Mouse (Mus musculus) neural tube, embryonic 13.5 days (tissue): ENCODE measurements around the gene Il17rc. TPM values are rescaled to one million over a fixed set of nuclear protein-coding genes. Genes with fewer than 3 reads are reported as not detected.

Experiments
- ATAC-seq: fragments of 200-750 bp; cut with Nextera tagmentation; 2 replicates; pipeline ENCODE4 v1.8.0; 2017; ENCODE audit warnings: low read depth, mild to moderate bottlenecking, moderate TSS enrichment, moderate library complexity
- H3K27ac ChIP-seq: fragments of 300-500 bp; sonication (generic); replicated peaks from 2 replicates; pipeline ENCODE4 v1.5.1; 2015; ENCODE audit warnings: moderate library complexity, mild to moderate bottlenecking, inconsistent platforms
- H3K27me3 ChIP-seq: fragments of 300-500 bp; sonication (generic); 2 replicates; pipeline ENCODE4 v1.6.1; 2015; ENCODE audit warnings: mild to moderate bottlenecking, inconsistent platforms
- H3K36me3 ChIP-seq: fragments of 300-500 bp; sonication (generic); 2 replicates; pipeline ENCODE4 v1.6.1; 2015; ENCODE audit warnings: mild to moderate bottlenecking, inconsistent platforms
- H3K4me1 ChIP-seq: fragments of 300-500 bp; sonication (generic); replicated peaks from 2 replicates; pipeline ENCODE4 v1.6.1; 2015; ENCODE audit warnings: inconsistent platforms
- H3K4me2 ChIP-seq: fragments of 300-500 bp; sonication (generic); 2 replicates; pipeline ENCODE4 v1.6.1; 2015; ENCODE audit warnings: inconsistent platforms, mild to moderate bottlenecking, moderate library complexity
- H3K4me3 ChIP-seq: fragments of 300-500 bp; sonication (generic); 2 replicates; pipeline ENCODE4 v1.5.1; 2015; ENCODE audit warnings: mild to moderate bottlenecking, inconsistent platforms
- H3K9ac ChIP-seq: fragments of 300-500 bp; sonication (generic); 2 replicates; pipeline ENCODE4 v1.6.1; 2015; ENCODE audit warnings: moderate library complexity, mild to moderate bottlenecking, inconsistent platforms
- H3K9me3 ChIP-seq: fragments of 300-500 bp; sonication (generic); 2 replicates; pipeline ENCODE4 v1.6.1; 2016; ENCODE audit warnings: inconsistent platforms
- WGBS: fragments of 180-500 bp; shearing (Covaris S2); methylation state at CpG from one replicate; pipeline ENCODE4 v1.1.7; 2015; 5-methylcytosine and 5-hydroxymethylcytosine counted together
- polyA plus RNA-seq: library from polyadenylated mRNA; unstranded; fragments of >200 nt; fragmentation: Nextera tagmentation; extraction: Ambion mirVana; gene quantifications from 2 replicates; pipeline ENCODE4 v1.2.1, GENCODE M21; 2015

Gene Il17rc
- polyA plus RNA-seq, 1 experiment from 2014 or later, result 2.9 TPM

DNA sequence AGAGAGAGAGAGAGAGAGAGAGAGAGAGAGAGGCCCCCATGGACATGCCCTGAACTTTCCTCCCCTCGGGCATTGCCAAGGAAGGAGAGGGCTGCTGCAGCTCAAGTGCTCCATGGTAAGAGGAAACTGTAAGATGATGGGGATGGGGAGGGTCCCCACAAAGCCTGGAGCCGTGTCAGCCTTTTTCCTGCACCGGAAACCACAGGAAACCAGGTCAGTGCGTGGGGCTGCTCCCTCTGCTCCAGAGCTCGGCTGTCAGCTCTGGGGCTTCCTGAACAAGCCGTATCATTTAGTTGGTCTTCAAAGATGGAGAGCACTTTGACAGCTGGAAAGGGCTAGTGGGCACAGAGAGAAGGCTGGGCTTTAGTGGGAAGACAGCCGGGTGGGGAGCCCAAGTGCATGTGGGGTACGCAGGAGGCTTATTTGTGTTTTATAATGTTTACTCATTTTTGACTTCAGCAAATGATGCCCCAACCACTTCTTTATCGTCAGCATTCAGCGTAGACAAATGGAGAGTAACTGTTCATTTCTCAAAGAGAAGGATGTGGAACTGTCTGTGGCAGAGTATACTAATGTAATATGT is 13.2 kb upstream of the Il17rc start, which contains the start of gene Il17re:
Gene Il17re (plus strand): TSS at position 533 of the 583 bp plus-strand sequence.
- 74% methylated on average over 10 of the region's 10 CpGs for WGBS
- Histone ChIP-seq H3K27ac (no peak within 1 kb of the TSS), H3K36me3 (no peaks in the 10 kb centered on the region), H3K4me2 (no peak within 1 kb of the TSS), H3K4me3 (no peak within 1 kb of the TSS), H3K4me1 (no peaks in the 10 kb centered on the region), H3K9ac (no peak within 1 kb of the TSS), H3K27me3 (no peaks in the 10 kb centered on the region; the same call in 1 of the 2 replicates), H3K9me3 (no peaks in the 10 kb centered on the region)
- no peak for ATAC-seq

DNA sequence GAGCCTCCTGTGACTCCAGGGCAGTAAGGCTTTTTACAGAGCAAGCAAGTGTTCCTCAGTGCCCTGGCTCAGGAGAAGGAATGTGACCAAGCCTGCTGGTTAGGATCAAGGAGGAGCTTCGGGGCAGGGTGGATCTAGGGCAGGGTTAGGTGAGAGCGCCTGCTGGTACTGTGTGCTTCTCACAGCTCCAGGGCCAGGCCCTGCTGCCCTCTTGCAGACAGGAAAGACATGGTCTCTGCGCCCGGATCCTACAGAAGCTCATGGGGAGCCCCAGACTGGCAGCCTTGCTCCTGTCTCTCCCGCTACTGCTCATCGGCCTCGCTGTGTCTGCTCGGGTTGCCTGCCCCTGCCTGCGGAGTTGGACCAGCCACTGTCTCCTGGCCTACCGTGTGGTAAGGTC is 12.6 kb upstream of the Il17rc start:
- no peak overlapping the region for H3K27ac ChIP-seq
- ATAC-seq, result no peak
- no peak overlapping the region for H3K4me3 ChIP-seq
- H3K9ac ChIP-seq, result no peak overlapping the region
- no peaks in the 10 kb centered on the region for H3K9me3 ChIP-seq
- no peaks in the 10 kb centered on the region for H3K36me3 ChIP-seq
- H3K4me1 ChIP-seq, result no peaks in the 10 kb centered on the region
- no peak overlapping the region for H3K4me2 ChIP-seq
- no peaks in the 10 kb centered on the region; the same call in 1 of the 2 replicates for H3K27me3 ChIP-seq
- 64% methylated on average over 10 of the region's 10 CpGs for WGBS

DNA sequence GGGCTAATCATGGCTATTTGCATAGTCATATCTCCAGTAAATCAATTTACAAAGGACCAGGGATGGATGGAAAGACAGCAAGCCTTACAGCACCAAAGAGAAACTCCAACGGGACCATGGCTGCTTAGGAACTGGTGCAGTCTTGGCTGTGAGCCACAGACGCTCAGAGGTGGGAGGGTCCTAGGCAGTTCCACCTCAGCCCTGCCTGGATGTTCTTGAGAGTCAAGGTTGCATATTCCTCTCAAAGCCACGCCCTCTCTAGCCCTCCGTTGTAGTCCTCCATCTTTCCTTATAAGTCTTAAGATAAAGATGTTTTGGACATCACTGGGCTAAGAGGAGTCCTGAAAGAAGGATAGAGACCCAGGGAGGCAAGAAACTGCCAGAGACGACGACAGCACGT is 7.2 kb upstream of the Il17rc start:
- H3K4me3 ChIP-seq, result no peak overlapping the region
- H3K27ac ChIP-seq, result peak overlapping the region; percentile 42
- peaks cover 4% of the 10 kb centered on the region; the same call in 1 of the 2 replicates for H3K27me3 ChIP-seq
- H3K4me2 ChIP-seq, result no peak overlapping the region
- H3K36me3 ChIP-seq, result no peaks in the 10 kb centered on the region
- no peaks in the 10 kb centered on the region for H3K9me3 ChIP-seq
- no peak overlapping the region for H3K9ac ChIP-seq
- WGBS, result 71% methylated on average over 7 of the region's 7 CpGs
- ATAC-seq, result no peak; the same call in 1 of the 2 replicates
- H3K4me1 ChIP-seq, result 0 out of 2 replicates have a peak, but pooled peaks cover 5% of the 10 kb centered on the region

DNA sequence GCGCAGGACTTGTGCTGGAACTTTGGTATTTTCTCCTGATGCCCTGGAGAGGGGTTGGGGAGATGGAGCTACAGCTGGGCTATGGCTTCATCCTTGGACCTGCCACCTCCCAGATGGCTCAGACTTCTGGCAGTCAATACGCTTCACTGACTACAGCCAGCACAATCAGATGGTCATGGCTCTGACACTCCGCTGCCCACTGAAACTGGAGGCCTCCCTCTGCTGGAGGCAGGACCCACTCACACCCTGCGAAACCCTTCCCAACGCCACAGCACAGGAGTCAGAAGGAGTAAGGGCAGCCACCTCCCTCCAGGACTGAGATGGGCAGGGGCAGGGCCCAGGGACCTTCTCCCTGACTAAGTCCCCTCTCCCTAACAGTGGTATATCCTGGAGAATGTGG is 5.6 kb upstream of the Il17rc start:
- ATAC-seq, result no peak
- Histone ChIP-seq H3K9ac (no peak overlapping the region), H3K4me3 (no peak overlapping the region), H3K27ac (peak overlapping the region; percentile 56; the same call in 1 of the 2 replicates), H3K4me1 (peaks cover 14% of the 10 kb centered on the region), H3K36me3 (no peaks in the 10 kb centered on the region), H3K9me3 (no peaks in the 10 kb centered on the region), H3K4me2 (no peak overlapping the region), H3K27me3 (peaks cover 18% of the 10 kb centered on the region)
- 60% methylated on average over 5 of the region's 5 CpGs for WGBS

DNA sequence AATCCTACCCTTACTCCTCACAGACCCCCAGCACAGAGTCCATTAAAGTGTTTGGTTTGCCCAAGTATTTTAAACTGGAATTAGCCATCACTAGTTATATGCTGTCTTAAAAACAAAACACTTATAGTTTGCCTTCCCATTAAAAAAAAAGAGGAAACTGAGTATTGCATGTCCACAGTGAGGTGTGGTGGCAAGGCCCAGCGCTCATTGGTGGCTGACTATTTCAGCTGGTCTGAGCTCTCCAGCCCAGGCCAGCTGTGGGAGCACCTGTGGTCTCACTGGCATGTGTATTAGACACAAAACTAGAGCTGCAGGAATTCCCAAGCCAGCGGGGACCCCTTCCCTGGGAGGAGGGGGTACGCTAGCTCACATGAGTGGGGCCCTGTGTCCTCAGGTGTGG is 2.7 kb upstream of the Il17rc start:
- Histone ChIP-seq H3K9ac (no peak overlapping the region; the same call in 1 of the 2 replicates), H3K4me2 (no peak overlapping the region), H3K27ac (no peak overlapping the region), H3K36me3 (no peaks in the 10 kb centered on the region), H3K4me1 (peaks cover 22% of the 10 kb centered on the region), H3K9me3 (no peaks in the 10 kb centered on the region), H3K27me3 (peaks cover 36% of the 10 kb centered on the region), H3K4me3 (no peak overlapping the region)
- ATAC-seq, result no peak
- WGBS, result 74% methylated on average over 3 of the region's 3 CpGs

DNA sequence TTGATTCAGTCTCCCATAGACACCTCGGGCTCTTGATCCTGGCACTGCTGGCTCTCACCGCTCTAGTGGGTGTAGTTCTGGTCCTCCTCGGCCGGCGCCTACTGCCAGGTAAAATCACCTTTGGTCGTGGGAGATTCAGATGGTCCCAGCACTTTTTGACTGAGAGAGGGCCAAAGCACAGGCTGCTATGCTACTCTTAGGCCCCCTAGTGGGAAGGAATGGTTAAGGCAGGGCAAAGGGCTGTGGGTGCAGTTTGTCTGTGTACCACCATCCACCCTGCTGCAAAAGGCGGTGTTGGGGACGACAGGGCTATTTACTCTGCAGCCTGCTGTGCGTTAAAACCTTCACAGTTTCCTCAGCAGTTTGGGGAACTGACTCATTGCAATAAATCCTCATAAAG is 2.2 kb upstream of the Il17rc start:
- H3K4me2 ChIP-seq, result peak overlapping the region; percentile 66
- peak overlapping the region; percentile 38 for H3K4me3 ChIP-seq
- WGBS, result 7% methylated on average over 9 of the region's 9 CpGs
- peak overlapping the region; percentile 57; the same call in 1 of the 2 replicates for H3K9ac ChIP-seq
- no peak overlapping the region for H3K27ac ChIP-seq
- no peaks in the 10 kb centered on the region for H3K9me3 ChIP-seq
- no peaks in the 10 kb centered on the region for H3K36me3 ChIP-seq
- H3K27me3 ChIP-seq, result peaks cover 36% of the 10 kb centered on the region
- peaks cover 22% of the 10 kb centered on the region for H3K4me1 ChIP-seq
- peak; percentile 67; the same call in 1 of the 2 replicates for ATAC-seq

DNA sequence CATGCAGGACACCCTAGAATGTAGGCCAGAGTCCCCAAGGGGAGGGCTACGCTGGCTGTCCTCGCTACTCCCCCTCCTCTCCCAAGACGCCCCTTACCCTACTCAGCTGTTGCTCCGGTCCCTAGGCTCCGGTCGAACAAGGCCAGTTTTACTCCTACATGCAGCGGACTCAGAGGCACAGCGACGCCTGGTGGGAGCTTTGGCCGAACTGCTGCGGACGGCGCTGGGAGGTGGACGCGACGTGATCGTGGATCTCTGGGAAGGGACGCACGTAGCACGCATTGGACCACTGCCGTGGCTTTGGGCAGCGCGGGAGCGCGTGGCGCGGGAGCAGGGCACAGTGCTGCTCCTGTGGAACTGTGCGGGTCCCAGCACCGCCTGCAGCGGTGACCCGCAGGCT is 1.8 kb upstream of the Il17rc start:
- peaks cover 22% of the 10 kb centered on the region for H3K4me1 ChIP-seq
- no peak overlapping the region for H3K27ac ChIP-seq
- no peaks in the 10 kb centered on the region for H3K36me3 ChIP-seq
- H3K4me3 ChIP-seq, result peak overlapping the region; percentile 38
- peaks cover 36% of the 10 kb centered on the region for H3K27me3 ChIP-seq
- peak; percentile 79 for ATAC-seq
- peak overlapping the region; percentile 57 for H3K9ac ChIP-seq
- H3K9me3 ChIP-seq, result no peaks in the 10 kb centered on the region
- under 1% methylated on average over 31 of the region's 31 CpGs for WGBS
- H3K4me2 ChIP-seq, result peak overlapping the region; percentile 66

DNA sequence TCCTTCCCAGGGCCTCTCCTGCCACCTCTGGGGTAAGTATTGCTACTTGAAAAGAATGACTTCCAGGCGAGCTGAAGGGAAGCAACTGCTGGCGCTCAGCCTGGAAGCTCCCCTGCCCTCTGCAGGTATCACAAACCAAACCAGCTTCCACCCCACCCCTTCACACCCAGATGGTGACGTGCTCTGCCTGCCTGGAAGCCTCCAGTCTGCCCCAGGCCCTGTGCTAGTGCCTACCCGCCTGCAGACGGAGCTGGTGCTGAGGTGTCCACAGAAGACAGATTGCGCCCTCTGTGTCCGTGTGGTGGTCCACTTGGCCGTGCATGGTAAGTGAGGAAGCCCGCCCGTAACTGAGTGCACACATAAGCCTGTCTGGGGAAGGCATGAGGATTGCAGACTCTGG is 834 bp downstream of the Il17rc start:
- Histone ChIP-seq H3K4me1 (peaks cover 22% of the 10 kb centered on the region), H3K27ac (no peak overlapping the region), H3K9ac (no peak overlapping the region), H3K4me2 (no peak overlapping the region), H3K4me3 (no peak overlapping the region), H3K9me3 (no peaks in the 10 kb centered on the region), H3K36me3 (no peaks in the 10 kb centered on the region), H3K27me3 (peaks cover 36% of the 10 kb centered on the region)
- WGBS, result 63% methylated on average over 10 of the region's 10 CpGs
- ATAC-seq, result no peak

DNA sequence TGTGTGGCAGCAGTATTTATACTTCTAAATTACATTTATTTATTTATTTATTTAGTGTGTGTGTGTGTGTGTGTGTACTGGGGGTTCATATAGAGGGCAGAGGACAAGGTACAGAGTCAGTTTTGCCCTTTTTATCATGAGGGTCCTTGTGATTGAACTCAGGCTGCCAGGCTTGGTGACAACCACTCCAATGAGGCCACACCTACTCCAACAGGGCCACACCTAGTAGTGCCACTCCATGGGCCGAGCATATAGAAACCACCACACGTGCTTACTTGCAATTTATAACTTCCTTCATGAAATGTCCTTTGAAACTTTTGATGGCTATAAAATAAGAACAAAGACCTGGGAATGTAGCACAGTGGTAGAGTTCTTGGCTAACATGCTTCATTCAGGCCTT is 2.0 kb downstream of the Il17rc start:
- ATAC-seq, result no peak
- Histone ChIP-seq H3K36me3 (no peaks in the 10 kb centered on the region), H3K4me3 (no peak overlapping the region), H3K4me2 (no peak overlapping the region), H3K9me3 (no peaks in the 10 kb centered on the region), H3K27me3 (peaks cover 32% of the 10 kb centered on the region), H3K9ac (no peak overlapping the region), H3K4me1 (peaks cover 22% of the 10 kb centered on the region), H3K27ac (no peak overlapping the region)
- WGBS, result 71% methylated on average over 2 of the region's 2 CpGs

DNA sequence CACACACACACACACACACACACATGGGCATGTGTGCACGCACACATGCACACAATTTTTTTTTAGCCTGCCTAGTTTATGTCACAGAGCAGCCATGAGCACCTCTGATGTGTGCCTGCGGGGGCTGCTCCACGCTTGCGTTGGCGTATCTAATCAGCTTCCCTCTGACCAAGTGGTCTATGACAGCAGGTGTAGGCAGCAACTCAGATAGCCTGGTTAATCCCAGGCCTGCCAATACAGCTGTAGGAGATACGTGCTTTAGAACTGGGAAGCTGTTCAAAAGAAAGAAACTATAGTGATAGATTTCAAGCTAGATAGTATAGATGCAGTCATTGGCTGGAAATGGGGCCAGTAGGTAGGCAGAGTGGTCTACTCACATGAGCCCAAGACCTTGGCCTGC is 2.5 kb downstream of the Il17rc start:
- H3K9me3 ChIP-seq, result no peaks in the 10 kb centered on the region
- WGBS, result 85% methylated on average over 6 of the region's 6 CpGs
- H3K9ac ChIP-seq, result no peak overlapping the region
- H3K4me2 ChIP-seq, result no peak overlapping the region
- H3K36me3 ChIP-seq, result no peaks in the 10 kb centered on the region
- H3K4me3 ChIP-seq, result no peak overlapping the region
- H3K4me1 ChIP-seq, result peaks cover 20% of the 10 kb centered on the region
- no peak overlapping the region for H3K27ac ChIP-seq
- peaks cover 32% of the 10 kb centered on the region for H3K27me3 ChIP-seq
- ATAC-seq, result no peak

DNA sequence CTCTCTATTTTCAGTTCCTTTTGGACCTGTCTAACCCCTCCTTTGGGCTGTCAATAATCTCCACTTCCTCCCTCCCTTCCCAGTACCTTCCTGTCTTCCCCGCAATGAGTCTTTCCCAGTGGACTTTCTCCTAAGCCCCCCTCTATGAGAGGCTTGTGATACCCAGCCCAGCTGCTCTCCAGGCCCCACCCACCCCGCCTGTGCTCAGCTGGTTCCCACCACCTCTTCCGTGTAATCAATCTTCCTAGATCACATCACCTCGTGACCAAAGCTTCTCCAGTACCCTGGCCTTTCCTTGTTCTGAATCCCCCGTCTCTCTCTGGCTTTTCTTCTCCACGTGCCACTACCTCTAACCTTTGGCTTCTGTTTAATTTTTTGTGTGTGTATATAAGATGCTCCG is 6.1 kb downstream of the Il17rc start:
- ATAC-seq, result no peak; the same call in 1 of the 2 replicates
- Histone ChIP-seq H3K4me3 (no peak overlapping the region), H3K9me3 (no peaks in the 10 kb centered on the region), H3K4me1 (peaks cover 12% of the 10 kb centered on the region), H3K36me3 (no peaks in the 10 kb centered on the region), H3K27ac (no peak overlapping the region), H3K27me3 (peaks cover 10% of the 10 kb centered on the region; the same call in 1 of the 2 replicates), H3K4me2 (no peak overlapping the region), H3K9ac (no peak overlapping the region)
- WGBS, result 24% methylated on average over 7 of the region's 7 CpGs

DNA sequence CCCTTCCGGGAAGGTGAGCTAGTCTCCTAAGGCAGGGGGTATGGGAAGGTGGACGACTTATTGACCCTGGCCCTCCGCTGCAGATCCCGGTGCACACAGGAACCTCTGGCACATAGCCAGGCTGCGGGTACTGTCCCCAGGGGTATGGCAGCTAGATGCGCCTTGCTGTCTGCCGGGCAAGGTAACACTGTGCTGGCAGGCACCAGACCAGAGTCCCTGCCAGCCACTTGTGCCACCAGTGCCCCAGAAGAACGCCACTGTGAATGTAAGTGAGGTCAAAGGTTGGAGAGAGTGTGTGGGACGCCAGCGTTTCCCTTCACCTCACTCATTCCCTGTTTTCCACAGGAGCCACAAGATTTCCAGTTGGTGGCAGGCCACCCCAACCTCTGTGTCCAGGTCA is 7.7 kb downstream of the Il17rc start:
- Histone ChIP-seq H3K27ac (no peak overlapping the region), H3K4me3 (no peak overlapping the region), H3K36me3 (no peaks in the 10 kb centered on the region), H3K4me1 (peaks cover 20% of the 10 kb centered on the region), H3K4me2 (no peak overlapping the region), H3K9me3 (no peaks in the 10 kb centered on the region), H3K27me3 (peaks cover 10% of the 10 kb centered on the region; the same call in 1 of the 2 replicates), H3K9ac (no peak overlapping the region)
- ATAC-seq, result no peak
- 72% methylated on average over 10 of the region's 10 CpGs for WGBS
